Mouse (Mus musculus) frontal cortex, adult 2 months (tissue): ENCODE measurements around the gene Zfp91. TPM values are rescaled to one million over a fixed set of nuclear protein-coding genes. Genes with fewer than 3 reads are reported as not detected.
A peak's percentile ranks its signal among the peaks of the same experiment; 100 is the strongest.

Experiments used
- DNase-seq, 2 experiments: peaks; one replicate each; pipeline ENCODE4 v3.0.0; 2022; ENCODE audit warnings: low spot score in 1 of 2; ENCODE audit errors: extremely low spot score in 1 of 2
- polyA plus RNA-seq: library from polyadenylated mRNA; depleted of rRNA; stranded (reverse); fragments of >200 nt; gene quantifications from 2 replicates; pipeline ENCODE4 v1.2.3, GENCODE M21; 2012; rRNA removed

Zfp91 gene
- 46.6 and 50.8 TPM in 2 replicates for polyA plus RNA-seq

DNA sequence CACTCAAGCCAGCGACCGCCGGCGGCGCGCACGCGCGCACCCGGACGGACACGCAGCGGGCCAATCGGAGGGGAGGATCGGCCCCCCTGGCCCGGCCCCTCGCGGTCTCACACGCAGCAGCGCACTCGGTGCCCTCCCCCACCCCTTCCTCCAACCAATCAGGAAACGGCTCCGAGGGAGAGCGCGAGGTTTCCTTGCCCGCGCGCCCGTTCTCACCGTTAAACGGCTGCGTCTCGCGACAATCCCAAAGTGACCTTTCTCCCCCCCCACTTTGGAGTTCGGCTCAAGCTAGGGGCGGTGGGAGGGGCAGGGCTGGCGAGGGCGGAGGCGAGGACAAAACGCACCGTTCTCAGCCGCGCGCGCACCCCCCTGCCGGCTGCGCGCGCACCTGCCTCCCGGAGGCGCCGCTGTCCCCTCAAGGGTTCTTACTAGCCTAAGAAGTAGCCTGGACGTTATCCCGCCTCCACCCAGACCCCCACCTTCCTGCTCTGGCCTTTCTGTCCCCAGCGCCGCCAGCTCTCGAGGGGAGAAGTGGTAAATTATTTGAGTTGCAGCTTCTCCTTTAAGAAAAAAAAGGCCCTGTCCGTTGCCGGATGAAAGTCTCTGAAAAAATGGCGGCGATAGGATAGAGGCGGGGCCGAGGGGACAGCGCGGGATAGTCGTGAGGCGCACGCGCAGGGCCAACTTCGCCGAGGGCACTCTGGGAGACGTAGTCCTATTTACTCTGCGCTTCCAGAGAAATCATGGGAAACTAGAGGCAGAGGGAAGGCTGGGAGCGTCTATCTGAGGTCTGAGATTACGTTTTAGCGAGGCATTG lies at the start of gene Zfp91, which contains the start of gene Lpxn:
Gene Zfp91, minus strand, starts transcription at position 616 of the 817 bp plus-strand sequence.
Gene Lpxn, plus strand, starts transcription at position 683 of the 817 bp plus-strand sequence.
- peak; percentile 98 to 99 for DNase-seq

GRCm38 (mm10) chr19:12838507-12838906 lies 42.6 kb upstream of the Zfp91 start:
- DNase-seq: peak; percentile 7 to 20

DNA sequence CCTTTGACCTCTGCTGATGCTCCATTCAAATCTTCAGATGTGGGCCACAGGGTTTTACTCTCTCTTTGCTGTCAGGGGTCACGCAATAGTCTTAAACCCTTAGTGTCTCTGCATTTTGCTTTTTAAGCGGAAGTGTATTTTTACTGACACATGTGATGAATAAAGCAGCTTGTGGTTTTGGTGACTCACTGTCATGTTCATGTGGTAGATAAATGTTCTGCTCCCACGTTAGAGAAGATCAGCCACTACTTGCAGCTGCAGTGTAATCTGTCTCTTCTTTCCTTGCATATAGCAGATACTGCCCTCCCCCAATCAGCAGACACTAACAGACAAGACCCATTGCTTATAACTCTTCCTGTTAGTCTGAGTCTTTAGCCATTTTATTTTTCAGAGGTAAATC lies 37.7 kb upstream of the Zfp91 start:
- DNase-seq: peak; percentile 14 to 31

- DNase-seq: no peak
Measured at GRCm38 (mm10) chr19:12831559-12831958, 35.6 kb upstream of the Zfp91 start.

DNA sequence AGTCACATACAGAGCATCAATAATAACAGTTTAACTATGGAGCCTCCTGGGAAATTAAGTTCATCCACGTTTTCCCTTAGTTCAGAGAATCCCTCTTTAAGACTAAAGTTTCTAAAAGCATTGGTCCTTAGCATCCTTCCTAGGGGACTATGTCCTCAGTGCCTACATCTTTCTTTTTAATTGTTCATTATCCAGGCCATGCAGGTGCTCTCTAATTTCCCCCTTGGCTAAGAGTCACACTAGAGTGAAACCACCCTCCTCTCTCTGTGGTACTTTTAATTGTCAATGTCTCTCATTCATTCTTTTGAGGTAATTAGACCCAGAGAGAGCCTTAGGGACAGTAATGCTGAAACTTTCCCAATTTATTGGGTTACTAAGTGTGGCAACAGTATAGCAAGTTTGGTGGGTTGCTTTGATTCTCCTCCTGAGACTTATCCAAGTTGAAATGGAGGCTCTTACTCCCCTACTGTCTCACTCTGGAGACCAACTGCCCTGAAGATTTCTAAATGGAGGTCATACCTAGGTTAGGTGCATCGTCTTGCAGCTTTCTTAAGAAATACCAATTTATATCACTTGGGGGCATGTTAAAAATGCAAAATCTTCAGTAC lies 35.0 kb upstream of the Zfp91 start:
- DNase-seq: no peak

DNA sequence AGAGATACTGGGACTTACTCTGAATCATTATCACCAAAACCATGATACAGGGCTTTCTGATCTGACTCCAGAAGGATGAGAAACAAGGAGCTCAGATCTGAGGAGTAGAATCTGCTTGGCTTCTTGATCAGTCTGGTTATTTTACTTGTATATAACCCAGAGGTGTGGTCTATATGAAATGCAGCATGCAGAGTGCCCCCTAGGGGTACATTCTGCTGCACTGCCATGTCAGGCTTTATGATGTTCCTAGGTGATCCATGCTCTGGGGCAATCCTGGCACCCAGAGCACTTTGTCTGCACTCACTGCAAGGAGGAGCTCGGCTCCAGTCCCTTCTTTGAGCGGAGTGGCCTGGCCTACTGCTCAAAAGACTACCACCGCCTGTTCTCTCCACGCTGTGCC lies 28.6 kb upstream of the Zfp91 start:
- DNase-seq: no peak

- DNase-seq: peak in 1 of 2 experiments; percentile 51
Measured at GRCm38 (mm10) chr19:12820383-12820782, 24.5 kb upstream of the Zfp91 start.

GRCm38 (mm10) chr19:12818507-12818906 lies 22.6 kb upstream of the Zfp91 start:
- DNase-seq: no peak

DNA sequence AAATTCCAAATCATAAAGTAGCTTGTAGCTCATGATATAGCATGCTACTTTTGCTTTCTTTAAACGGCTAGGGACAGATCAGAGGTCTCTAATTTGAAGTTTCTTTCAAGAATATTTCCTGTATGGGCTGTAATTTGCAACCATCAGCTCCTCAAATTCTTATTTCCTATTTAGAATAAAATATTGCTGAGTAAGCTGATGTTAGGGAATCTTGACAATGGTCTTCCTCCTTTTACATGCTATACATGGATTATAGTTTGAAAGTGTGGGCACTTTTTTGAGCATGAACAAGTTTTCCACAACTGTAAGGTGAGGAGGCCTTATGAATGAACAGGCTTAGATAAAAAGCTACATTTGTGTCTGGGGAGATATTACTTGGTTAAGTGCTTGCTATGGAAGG lies 18.0 kb upstream of the Zfp91 start:
- no peak for DNase-seq

DNA sequence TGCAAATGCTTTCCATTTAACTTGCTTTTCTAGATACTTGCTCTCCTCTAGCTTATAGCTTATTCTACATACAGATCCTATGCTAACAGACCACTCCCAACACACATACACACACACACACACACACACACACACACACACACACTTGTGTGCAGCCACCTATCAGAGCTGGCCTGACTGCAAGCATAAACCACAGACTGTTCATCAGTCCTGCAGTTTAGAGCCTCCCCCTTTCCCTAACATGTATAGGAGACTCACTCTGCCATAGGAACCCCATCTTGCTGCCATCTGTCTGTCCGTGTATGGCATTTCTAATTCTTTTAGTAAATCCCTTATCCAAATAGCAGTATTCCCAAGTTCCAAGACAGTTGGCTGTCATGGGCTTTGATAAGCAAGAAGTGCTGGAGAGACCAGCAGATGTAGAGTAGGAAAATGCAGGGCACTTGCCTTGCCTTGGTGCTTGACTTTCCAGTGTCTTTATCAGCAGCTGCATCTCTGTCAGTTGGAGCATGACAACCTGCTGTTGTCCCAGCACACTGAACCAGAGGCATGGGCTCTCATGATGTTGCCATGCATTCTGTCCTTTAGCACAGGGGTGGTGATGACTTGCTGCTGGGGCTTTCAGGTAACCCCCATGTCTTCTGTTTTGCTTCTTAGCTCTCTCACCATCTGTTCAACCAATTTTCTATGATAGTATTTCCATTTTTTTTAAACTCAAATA lies 16.9 kb upstream of the Zfp91 start:
- no peak for DNase-seq

GRCm38 (mm10) chr19:12806214-12806613 lies 10.3 kb upstream of the Zfp91 start:
- no peak for DNase-seq

DNA sequence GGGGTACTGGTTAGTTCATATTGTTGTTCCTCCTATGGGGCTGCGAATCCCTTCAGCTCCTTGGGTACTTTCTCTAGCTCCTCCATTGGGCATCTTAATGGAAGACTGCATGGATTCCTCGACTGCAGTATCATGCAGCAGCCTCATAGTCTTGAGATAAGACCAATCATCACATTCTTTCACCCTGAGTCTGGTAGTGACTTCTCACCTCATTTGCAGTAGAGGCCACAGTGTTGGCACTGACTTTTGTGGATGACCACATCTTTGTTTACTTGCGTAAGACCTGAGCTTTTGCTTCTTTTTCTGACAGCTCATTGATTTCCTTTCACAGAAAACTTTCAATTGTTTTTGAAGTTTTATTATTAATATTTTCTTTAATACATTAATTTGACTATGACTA lies 9.8 kb upstream of the Zfp91 start:
- DNase-seq: no peak

GRCm38 (mm10) chr19:12804237-12804636 lies 8.3 kb upstream of the Zfp91 start:
- no peak for DNase-seq

DNA sequence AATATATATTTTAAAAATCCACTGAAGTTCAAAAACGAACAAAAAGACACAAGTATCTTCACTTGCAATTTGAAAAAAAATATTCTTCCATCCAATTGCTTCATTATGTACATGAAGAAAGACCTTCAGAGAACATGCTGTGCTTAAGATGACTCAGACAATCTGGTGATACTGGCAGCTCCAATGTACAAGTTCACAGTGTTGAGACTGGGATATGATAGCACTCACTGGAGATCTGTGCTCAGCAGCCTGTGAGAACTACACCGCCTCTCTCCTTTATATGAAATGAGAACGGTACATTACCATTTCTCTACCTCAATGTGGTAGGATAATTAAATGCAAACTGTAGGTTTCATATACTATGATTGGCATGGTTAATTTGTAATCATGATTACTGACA lies 6.9 kb upstream of the Zfp91 start:
- DNase-seq: peak; percentile 69 to 78

DNA sequence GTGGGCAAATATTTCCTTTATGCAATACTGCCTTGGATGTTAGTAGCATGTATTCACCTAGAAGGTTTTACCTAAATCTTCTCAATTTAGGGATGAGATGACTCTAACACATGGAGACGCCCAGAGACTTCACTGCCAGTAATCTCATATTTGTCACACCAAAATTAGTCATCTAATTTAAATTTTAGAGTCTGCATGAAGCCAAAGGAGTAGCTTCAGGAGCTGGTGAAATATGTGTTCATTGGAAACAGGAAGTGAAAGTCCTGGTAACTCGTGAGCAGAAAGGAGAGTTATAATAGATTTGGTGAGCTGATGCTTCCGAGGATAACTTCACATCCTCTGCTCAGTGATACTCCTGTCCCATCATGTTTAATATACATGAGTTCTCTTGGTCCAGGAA lies 5.1 kb upstream of the Zfp91 start:
- no peak for DNase-seq

GRCm38 (mm10) chr19:12800621-12801020 lies 4.7 kb upstream of the Zfp91 start:
- DNase-seq: no peak

DNA sequence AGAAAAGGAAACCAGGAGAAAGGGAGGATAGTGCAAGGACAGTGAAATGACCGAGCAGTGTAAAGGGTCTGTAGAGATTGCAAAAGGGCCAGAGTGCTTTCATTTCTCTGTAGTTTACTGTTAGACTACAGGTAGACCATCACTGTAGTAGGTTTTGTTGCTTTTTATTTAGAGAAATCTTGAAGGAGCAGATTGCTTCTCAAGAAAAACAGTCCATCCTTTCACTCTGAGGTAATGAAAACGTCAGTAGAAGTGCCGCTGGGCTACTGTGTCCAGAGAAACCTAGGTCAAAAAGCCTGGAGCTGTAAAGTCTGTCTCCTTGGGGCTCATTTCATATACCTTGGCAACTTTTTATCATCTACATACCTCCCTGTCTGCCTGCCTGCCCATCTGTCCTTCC lies 3.2 kb upstream of the Zfp91 start:
- no peak for DNase-seq

- DNase-seq: no peak
Measured at GRCm38 (mm10) chr19:12798404-12798803, 2.5 kb upstream of the Zfp91 start.

GRCm38 (mm10) chr19:12797071-12797470 lies 1.1 kb upstream of the Zfp91 start:
- peak in 1 of 2 experiments; percentile 65 for DNase-seq

- DNase-seq: peak in 1 of 2 experiments; percentile 70
Measured at GRCm38 (mm10) chr19:12796328-12796931, 504 bp upstream of the Zfp91 start.

GRCm38 (mm10) chr19:12795110-12795509 lies 816 bp downstream of the Zfp91 start:
- DNase-seq: no peak
